Mouse (Mus musculus) frontal cortex, adult 2 months (tissue): ENCODE results near the gene Plekho1. TPM values are rescaled to one million over a fixed set of nuclear protein-coding genes. Genes with fewer than 3 reads are reported as not detected.
A peak's percentile ranks its signal among the peaks of the same experiment; 100 is the strongest.
"Not testable (repeated sequence)": the region's sequence is repeated elsewhere in the genome, so short reads cannot be mapped to it uniquely, and the experiment has no call there.

Experiments
- DNase-seq, 2 experiments: peaks; one replicate each; pipeline ENCODE4 v3.0.0; 2022; ENCODE audit warnings: low spot score in 1 of 2; ENCODE audit errors: extremely low spot score in 1 of 2
- polyA plus RNA-seq: library from polyadenylated mRNA; depleted of rRNA; stranded (reverse); fragments of >200 nt; gene quantifications from 2 replicates; pipeline ENCODE4 v1.2.3, GENCODE M21; 2012

Plekho1 gene
- polyA plus RNA-seq, 1 experiment = 131 TPM

GRCm38 (mm10) chr3:95985209-95986000 is 10.4 kb downstream of the Plekho1 start:
- DNase-seq = peak in 1 of 2 experiments; percentile 78

GRCm38 (mm10) chr3:95982129-95982528 is 13.7 kb downstream of the Plekho1 start:
- DNase-seq = no peak

- DNase-seq = no peak
Observed at GRCm38 (mm10) chr3:95980276-95980970, 15.4 kb downstream of the Plekho1 start.

GRCm38 (mm10) chr3:95978265-95978664 is 17.5 kb downstream of the Plekho1 start:
- no peak for DNase-seq

- not testable (repeated sequence) for DNase-seq
Observed at GRCm38 (mm10) chr3:95977587-95977986, 18.2 kb downstream of the Plekho1 start.

- DNase-seq = no peak
Observed at GRCm38 (mm10) chr3:95977079-95977478, 18.7 kb downstream of the Plekho1 start.

GRCm38 (mm10) chr3:95972873-95973634 is 22.7 kb downstream of the Plekho1 start:
- peak in 1 of 2 experiments; percentile 42 for DNase-seq

- DNase-seq = no peak
Observed at GRCm38 (mm10) chr3:95972251-95972872, 23.4 kb downstream of the Plekho1 start.

- DNase-seq = not testable (repeated sequence)
Observed at GRCm38 (mm10) chr3:95970661-95971060, 25.1 kb downstream of the Plekho1 start.

GRCm38 (mm10) chr3:95969277-95969676 is 26.5 kb downstream of the Plekho1 start:
- no peak for DNase-seq

- DNase-seq = peak; percentile 50 to 73
Observed at GRCm38 (mm10) chr3:95965518-95966451, 30.0 kb downstream of the Plekho1 start.

GRCm38 (mm10) chr3:95963681-95964080 is 32.1 kb downstream of the Plekho1 start:
- DNase-seq = no peak

- no peak for DNase-seq
Observed at GRCm38 (mm10) chr3:95963230-95963629, 32.6 kb downstream of the Plekho1 start.

GRCm38 (mm10) chr3:95962182-95962581 is 33.6 kb downstream of the Plekho1 start:
- DNase-seq = not testable (repeated sequence)

- DNase-seq = no peak
Observed at GRCm38 (mm10) chr3:95959807-95960206, 36.0 kb downstream of the Plekho1 start.

- DNase-seq = no peak
Observed at GRCm38 (mm10) chr3:95959082-95959481, 36.7 kb downstream of the Plekho1 start.

- DNase-seq = peak; percentile 33 to 62
Observed at GRCm38 (mm10) chr3:95957359-95958148, 38.2 kb downstream of the Plekho1 start.

GRCm38 (mm10) chr3:95955318-95955717 is 40.5 kb downstream of the Plekho1 start:
- no peak for DNase-seq
